Mouse (Mus musculus) forebrain, embryonic 12.5 days (tissue): ENCODE measurements around the gene Golph3. TPM values are rescaled to one million over a fixed set of nuclear protein-coding genes. Genes with fewer than 3 reads are reported as not detected.
A peak's percentile ranks its signal among the peaks of the same experiment; 100 is the strongest.

Experiments
- ATAC-seq: fragments of 200-750 bp; cut with Nextera tagmentation; 2 replicates; pipeline ENCODE4 v1.8.0; 2017; ENCODE audit warnings: moderate TSS enrichment; ENCODE audit not compliant: low FRiP score
- H3K27ac ChIP-seq: fragments of 300-500 bp; sonication (generic); 2 replicates; pipeline ENCODE4 v1.5.1; 2016; ENCODE audit warnings: mild to moderate bottlenecking
- H3K27me3 ChIP-seq: fragments of 300-500 bp; sonication (generic); 2 replicates; pipeline ENCODE4 v1.6.1; 2016; ENCODE audit warnings: mild to moderate bottlenecking
- H3K36me3 ChIP-seq: fragments of 300-500 bp; sonication (generic); replicated peaks from 2 replicates; pipeline ENCODE4 v1.6.1; 2016; ENCODE audit warnings: mild to moderate bottlenecking
- H3K4me1 ChIP-seq: fragments of 300-500 bp; sonication (generic); 2 replicates; pipeline ENCODE4 v1.6.1; 2016
- H3K4me2 ChIP-seq: fragments of 300-500 bp; sonication (generic); 2 replicates; pipeline ENCODE4 v1.6.1; 2016; ENCODE audit warnings: mild to moderate bottlenecking, moderate library complexity
- H3K4me3 ChIP-seq: fragments of 300-500 bp; sonication (generic); replicated peaks from 2 replicates; pipeline ENCODE4 v1.5.1; 2016; ENCODE audit warnings: mild to moderate bottlenecking
- H3K9ac ChIP-seq: fragments of 300-500 bp; sonication (generic); 2 replicates; pipeline ENCODE4 v1.6.1; 2016; ENCODE audit warnings: mild to moderate bottlenecking
- H3K9me3 ChIP-seq: fragments of 300-500 bp; sonication (generic); 2 replicates; pipeline ENCODE4 v1.6.1; 2016
- WGBS: fragments of 180-500 bp; shearing (Covaris S2); methylation state at CpG from one replicate; pipeline ENCODE4 v1.1.7; 2016; 5-methylcytosine and 5-hydroxymethylcytosine counted together
- polyA plus RNA-seq: library from polyadenylated mRNA; unstranded; fragments of >200 nt; fragmentation: Nextera tagmentation; extraction: Ambion mirVana; gene quantifications from 2 replicates; pipeline ENCODE4 v1.2.1, GENCODE M21; 2016

The Golph3 gene
- 85.3 and 88.5 TPM in 2 replicates for polyA plus RNA-seq

- peak within 1 kb of the TSS; percentile 94 for H3K27ac ChIP-seq
- H3K4me2 ChIP-seq: peak within 1 kb of the TSS; percentile 69
- H3K27me3 ChIP-seq: peaks cover 15% of the 10 kb centered on the region
- H3K9ac ChIP-seq: peak within 1 kb of the TSS; percentile 97
- no peaks in the 10 kb centered on the region for H3K9me3 ChIP-seq
- H3K4me3 ChIP-seq: peak within 1 kb of the TSS; percentile 89
- under 1% methylated on average over 72 of the region's 74 CpGs for WGBS
- H3K4me1 ChIP-seq: peaks cover 21% of the 10 kb centered on the region
- ATAC-seq: peak; percentile 98
- H3K36me3 ChIP-seq: 0 out of 2 replicates have a peak, but pooled peaks cover 6% of the 10 kb centered on the region
Measured at GRCm38 (mm10) chr15:12321091-12321787, at the start of gene Golph3. Gene Golph3 (plus strand): TSS chr15:12321450.

GRCm38 (mm10) chr15:12273325-12274052, 47.8 kb upstream of the Golph3 start:
- WGBS: 87% methylated on average over 12 of the region's 12 CpGs
- ATAC-seq: no peak

GRCm38 (mm10) chr15:12274053-12274769, 47.0 kb upstream of the Golph3 start:
- Histone ChIP-seq H3K36me3 (peaks cover 16% of the 10 kb centered on the region), H3K27ac (no peak overlapping the region), H3K4me1 (no peaks in the 10 kb centered on the region)

More at GRCm38 (mm10) chr15:12273325-12274052, 47.8 kb upstream of the Golph3 start:
- Histone ChIP-seq H3K4me1 (no peaks in the 10 kb centered on the region), H3K36me3 (peaks cover 16% of the 10 kb centered on the region), H3K9me3 (no peaks in the 10 kb centered on the region), H3K4me2 (no peak overlapping the region), H3K4me3 (no peak overlapping the region), H3K9ac (no peak overlapping the region), H3K27ac (no peak overlapping the region), H3K27me3 (no peaks in the 10 kb centered on the region)

GRCm38 (mm10) chr15:12275091-12275623, 46.1 kb upstream of the Golph3 start:
- Histone ChIP-seq H3K4me1 (no peaks in the 10 kb centered on the region), H3K27me3 (no peaks in the 10 kb centered on the region), H3K27ac (no peak overlapping the region), H3K4me3 (no peak overlapping the region), H3K4me2 (no peak overlapping the region), H3K9me3 (no peaks in the 10 kb centered on the region), H3K9ac (no peak overlapping the region), H3K36me3 (peaks cover 8% of the 10 kb centered on the region)
- WGBS: 77% methylated on average over 4 of the region's 4 CpGs
- no peak for ATAC-seq

More at GRCm38 (mm10) chr15:12274053-12274769, 47.0 kb upstream of the Golph3 start:
- H3K27me3 ChIP-seq: no peaks in the 10 kb centered on the region
- ATAC-seq: no peak
- H3K4me2 ChIP-seq: no peak overlapping the region
- no peak overlapping the region for H3K4me3 ChIP-seq
- WGBS: 67% methylated on average over 4 of the region's 4 CpGs
- H3K9me3 ChIP-seq: no peaks in the 10 kb centered on the region
- no peak overlapping the region for H3K9ac ChIP-seq

- H3K9me3 ChIP-seq: no peaks in the 10 kb centered on the region
- H3K4me1 ChIP-seq: no peaks in the 10 kb centered on the region
- 87% methylated on average over 1 of the region's 1 CpGs for WGBS
- H3K27me3 ChIP-seq: no peaks in the 10 kb centered on the region
- H3K27ac ChIP-seq: no peak overlapping the region
- no peak overlapping the region for H3K4me2 ChIP-seq
- H3K36me3 ChIP-seq: no peaks in the 10 kb centered on the region
- no peak for ATAC-seq
- H3K9ac ChIP-seq: no peak overlapping the region
- no peak overlapping the region for H3K4me3 ChIP-seq
Measured at GRCm38 (mm10) chr15:12279816-12280215, 41.4 kb upstream of the Golph3 start.

GRCm38 (mm10) chr15:12284794-12285534, 36.3 kb upstream of the Golph3 start:
- Histone ChIP-seq H3K9me3 (0 out of 2 replicates have a peak, but pooled peaks cover 4% of the 10 kb centered on the region), H3K9ac (no peak overlapping the region), H3K4me3 (no peak overlapping the region), H3K4me1 (no peaks in the 10 kb centered on the region), H3K4me2 (no peak overlapping the region), H3K27ac (no peak overlapping the region), H3K27me3 (no peaks in the 10 kb centered on the region), H3K36me3 (no peaks in the 10 kb centered on the region)
- WGBS: 90% methylated on average over 6 of the region's 6 CpGs
- no peak for ATAC-seq

- no peak overlapping the region for H3K4me3 ChIP-seq
- no peak for ATAC-seq
- WGBS: 93% methylated on average over 5 of the region's 5 CpGs
- H3K9ac ChIP-seq: no peak overlapping the region
- no peaks in the 10 kb centered on the region for H3K36me3 ChIP-seq
- H3K27ac ChIP-seq: no peak overlapping the region
- H3K27me3 ChIP-seq: no peaks in the 10 kb centered on the region
- no peak overlapping the region for H3K4me2 ChIP-seq
- 0 out of 2 replicates have a peak, but pooled peaks cover 4% of the 10 kb centered on the region for H3K9me3 ChIP-seq
- H3K4me1 ChIP-seq: no peaks in the 10 kb centered on the region
Measured at GRCm38 (mm10) chr15:12285535-12285809, 35.8 kb upstream of the Golph3 start.

- ATAC-seq: no peak
- WGBS: 86% methylated on average over 7 of the region's 7 CpGs
- no peak overlapping the region for H3K9ac ChIP-seq
- H3K4me1 ChIP-seq: no peaks in the 10 kb centered on the region
- no peaks in the 10 kb centered on the region for H3K36me3 ChIP-seq
- H3K9me3 ChIP-seq: 0 out of 2 replicates have a peak, but pooled peaks cover 4% of the 10 kb centered on the region
- no peak overlapping the region for H3K27ac ChIP-seq
- no peak overlapping the region for H3K4me3 ChIP-seq
- H3K4me2 ChIP-seq: no peak overlapping the region
- H3K27me3 ChIP-seq: no peaks in the 10 kb centered on the region
Measured at GRCm38 (mm10) chr15:12290330-12290729, 30.9 kb upstream of the Golph3 start.

- Histone ChIP-seq H3K4me1 (no peaks in the 10 kb centered on the region), H3K9ac (no peak overlapping the region), H3K27me3 (no peaks in the 10 kb centered on the region), H3K27ac (no peak overlapping the region), H3K9me3 (0 out of 2 replicates have a peak, but pooled peaks cover 1% of the 10 kb centered on the region), H3K4me3 (no peak overlapping the region), H3K36me3 (no peaks in the 10 kb centered on the region), H3K4me2 (no peak overlapping the region)
- no peak for ATAC-seq
- WGBS: 93% methylated on average over 2 of the region's 2 CpGs
Measured at GRCm38 (mm10) chr15:12291757-12292156, 29.5 kb upstream of the Golph3 start.

- Histone ChIP-seq H3K9me3 (no peaks in the 10 kb centered on the region), H3K4me3 (no peak overlapping the region), H3K27me3 (no peaks in the 10 kb centered on the region), H3K4me2 (no peak overlapping the region), H3K9ac (no peak overlapping the region), H3K27ac (no peak overlapping the region), H3K4me1 (no peaks in the 10 kb centered on the region), H3K36me3 (no peaks in the 10 kb centered on the region)
- ATAC-seq: no peak
- 68% methylated on average over 2 of the region's 2 CpGs for WGBS
Measured at GRCm38 (mm10) chr15:12296228-12296627, 25.0 kb upstream of the Golph3 start.

- ATAC-seq: no peak
- Histone ChIP-seq H3K4me1 (no peaks in the 10 kb centered on the region), H3K9ac (no peak overlapping the region), H3K9me3 (no peaks in the 10 kb centered on the region), H3K36me3 (no peaks in the 10 kb centered on the region), H3K27me3 (no peaks in the 10 kb centered on the region), H3K27ac (no peak overlapping the region), H3K4me2 (no peak overlapping the region), H3K4me3 (no peak overlapping the region)
- 88% methylated on average over 7 of the region's 7 CpGs for WGBS
Measured at GRCm38 (mm10) chr15:12298231-12298737, 23.0 kb upstream of the Golph3 start.
